Mouse (Mus musculus): Measurements from ENCODE around the gene Fev.

The Fev gene

GRCm38 (mm10) chr1:74885369-74886042 is at the start of gene Fev:
TSS of gene Fev (minus strand) at chr1:74885419.
- DNase-seq (ENCODE audit: low read depth, low spot score), result no peak

- DNase-seq (ENCODE audit: low read depth, low spot score), result no peak
Measured at GRCm38 (mm10) chr1:74927621-74928296, 42.5 kb upstream of the Fev start.

DNA sequence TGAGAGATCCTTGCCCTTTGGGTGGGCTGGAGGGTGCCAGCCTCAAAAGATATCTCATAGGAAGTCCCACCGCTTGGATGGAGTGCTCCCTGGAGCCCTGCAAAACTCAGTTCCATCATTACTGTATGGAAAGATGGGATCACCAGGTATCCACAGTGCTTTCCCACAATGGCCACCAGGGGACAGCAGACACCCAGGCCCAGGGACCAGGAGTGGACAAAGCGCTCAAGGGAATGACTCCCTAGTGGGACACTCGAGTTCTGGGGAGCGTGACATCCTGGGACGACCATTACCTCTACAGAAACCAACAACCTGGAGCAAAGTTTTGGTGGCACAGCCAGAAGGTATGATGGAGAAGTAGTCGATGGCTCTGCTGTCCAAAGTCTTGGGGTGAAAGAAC is 41.5 kb upstream of the Fev start:
- peak; percentile 10 for DNase-seq (ENCODE audit: low read depth, low spot score)

GRCm38 (mm10) chr1:74924464-74924863 is 39.2 kb upstream of the Fev start:
- no peak for DNase-seq (ENCODE audit: low read depth, low spot score)

- DNase-seq (ENCODE audit: low read depth, low spot score), result peak; percentile 22
Measured at GRCm38 (mm10) chr1:74915706-74916105, 30.5 kb upstream of the Fev start.

DNA sequence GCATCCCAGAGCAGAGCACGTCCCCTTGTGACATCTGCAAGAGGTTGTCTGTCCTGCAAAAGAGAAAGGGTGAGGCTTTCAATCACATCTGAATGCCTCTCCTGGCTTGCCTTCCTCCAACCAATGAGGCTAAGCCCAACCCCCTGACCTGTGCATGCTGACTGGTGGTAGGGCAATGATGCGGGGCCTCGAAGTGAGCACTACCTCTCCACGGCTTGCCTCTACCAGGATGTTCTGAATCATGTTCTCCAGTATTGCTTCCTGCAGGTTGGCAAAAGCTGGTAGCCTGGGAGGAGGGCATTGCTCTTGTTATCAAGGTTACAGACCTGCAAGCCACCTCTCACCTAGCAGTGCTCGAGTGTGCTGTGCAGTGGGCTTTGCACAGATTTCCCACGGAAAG is 17.0 kb upstream of the Fev start:
- DNase-seq (ENCODE audit: low read depth, low spot score), result no peak

DNA sequence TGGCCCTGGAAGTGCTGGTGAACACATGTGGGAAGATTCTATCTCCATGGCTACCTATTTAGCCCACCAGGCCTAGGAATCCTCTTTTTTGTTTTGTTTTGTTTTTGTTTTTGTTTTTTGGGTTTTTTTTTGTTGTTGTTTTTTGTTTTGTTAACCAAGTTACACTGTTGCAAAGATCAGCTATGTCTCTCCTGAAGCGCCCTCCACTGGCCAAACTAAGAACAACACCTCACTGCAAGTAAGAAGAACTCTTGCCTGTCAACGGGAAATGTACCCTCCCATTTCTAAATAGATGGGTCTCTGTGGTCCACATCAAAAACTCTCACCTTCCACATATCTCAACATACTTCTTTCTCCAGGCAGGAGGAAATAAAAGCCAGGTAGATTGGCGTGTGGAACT is 16.5 kb upstream of the Fev start:
- peak; percentile 68 for DNase-seq (ENCODE audit: low read depth, low spot score)

DNA sequence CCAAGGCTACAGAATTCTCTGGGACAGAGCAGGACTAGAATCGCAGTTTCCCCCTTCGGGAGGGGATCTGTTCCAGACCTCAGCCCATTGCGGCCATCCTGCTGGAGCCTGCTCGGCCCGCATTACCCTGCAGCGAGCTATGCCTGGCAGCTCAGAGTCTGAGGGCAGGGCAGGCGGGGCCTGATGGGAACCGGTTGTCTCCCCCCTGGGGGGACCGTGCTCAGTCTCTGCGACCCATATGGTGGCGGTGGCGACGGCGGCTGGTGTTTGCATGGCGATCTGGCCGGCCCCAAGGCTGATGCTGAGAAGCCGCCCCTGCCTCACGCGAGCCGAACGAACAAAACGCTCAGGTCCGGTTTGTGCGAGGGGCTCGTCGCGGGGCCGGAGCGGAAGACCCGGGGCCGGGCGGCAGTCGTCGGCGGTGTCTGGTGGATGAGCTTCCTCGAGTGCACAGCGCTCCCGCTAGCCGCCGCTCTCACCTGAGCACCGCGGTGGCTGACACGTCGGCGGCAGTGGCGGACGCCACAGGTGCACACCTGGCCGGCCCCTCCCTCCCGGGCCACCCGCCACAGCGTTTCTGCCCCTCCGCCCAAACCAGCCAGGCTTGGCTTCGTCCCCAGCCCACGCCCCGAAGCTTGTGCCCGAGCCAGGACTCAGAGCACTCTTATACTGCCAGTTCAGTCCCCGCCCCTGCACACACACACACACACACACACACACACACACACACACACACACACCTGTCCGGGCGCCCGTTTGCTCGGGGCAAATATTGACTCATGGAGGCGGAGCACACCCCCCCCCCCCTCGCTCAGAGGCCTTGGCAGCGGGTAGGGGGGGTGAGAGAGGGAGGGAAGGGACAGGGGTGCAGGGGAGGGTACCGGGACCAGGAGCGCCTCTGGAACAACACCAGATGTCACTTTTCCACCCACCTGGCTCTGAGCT is 15.4 kb upstream of the Fev start:
- DNase-seq (ENCODE audit: low read depth, low spot score), result no peak

GRCm38 (mm10) chr1:74898656-74899431 is 13.6 kb upstream of the Fev start:
- no peak for DNase-seq (ENCODE audit: low read depth, low spot score)

DNA sequence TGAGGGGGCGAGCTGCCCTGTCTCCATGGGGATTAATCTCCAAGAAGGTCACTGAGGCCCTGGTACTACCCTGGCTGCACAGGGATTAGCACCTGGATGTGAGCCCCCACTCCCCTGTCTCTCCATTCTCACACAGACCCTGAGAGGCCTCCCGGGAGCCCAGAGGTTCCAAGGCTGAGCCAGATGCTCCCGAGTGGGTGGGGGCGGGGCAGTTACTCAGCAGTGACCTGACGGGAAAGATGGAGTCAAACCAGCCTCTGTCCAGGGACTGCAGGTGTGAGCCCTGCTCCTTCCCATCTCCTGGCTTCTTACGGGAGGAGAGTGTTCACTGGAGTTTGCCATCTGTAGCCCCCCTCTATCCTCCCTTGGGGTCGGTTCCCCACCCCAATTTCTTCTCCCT is 12.8 kb upstream of the Fev start:
- DNase-seq (ENCODE audit: low read depth, low spot score), result no peak

- peak; percentile 64 for DNase-seq (ENCODE audit: low read depth, low spot score)
Measured at GRCm38 (mm10) chr1:74894966-74895365, 9.7 kb upstream of the Fev start.

DNA sequence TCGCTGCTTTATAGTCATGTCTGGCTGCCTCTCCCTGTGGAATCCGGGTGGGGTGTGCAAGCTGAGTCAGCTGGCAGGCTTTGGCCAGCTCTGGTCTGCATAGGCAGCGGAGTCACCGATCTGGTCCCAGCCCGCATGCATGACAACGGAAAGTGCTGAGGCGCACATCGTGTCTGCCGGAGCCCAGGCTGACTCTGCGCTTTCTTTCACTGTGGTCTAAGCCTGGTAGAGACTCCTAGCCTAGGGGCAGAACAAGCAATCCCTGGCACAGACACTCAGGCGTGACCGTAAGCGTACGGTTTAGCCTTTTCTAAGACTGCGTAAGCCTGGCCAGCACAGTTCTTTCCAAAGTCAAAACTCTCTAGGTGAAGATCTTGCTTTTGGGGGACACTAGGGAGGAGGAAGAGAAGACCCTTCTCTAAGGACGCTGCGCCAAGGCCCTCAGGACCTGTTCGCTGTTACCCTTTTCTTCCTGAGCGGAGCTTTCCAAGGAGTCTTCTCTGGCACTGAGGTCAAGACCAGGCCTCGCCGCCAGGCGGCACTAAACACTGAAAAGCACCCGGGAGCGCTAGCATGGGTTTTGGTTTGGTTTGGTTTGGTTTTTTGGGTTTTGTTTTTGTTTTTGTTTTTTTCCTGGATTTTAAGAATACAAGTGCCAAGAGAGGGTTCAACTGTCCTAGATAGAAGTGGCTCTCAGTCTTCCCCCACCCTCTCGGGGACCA is 8.1 kb upstream of the Fev start, which contains the start of gene Cryba2:
Cryba2 (minus strand) TSS at position 10 of the 722 bp plus-strand sequence.
- DNase-seq (ENCODE audit: low read depth, low spot score), result peak; percentile 33

- no peak for DNase-seq (ENCODE audit: low read depth, low spot score)
Measured at GRCm38 (mm10) chr1:74892351-74893133, 7.3 kb upstream of the Fev start.

DNA sequence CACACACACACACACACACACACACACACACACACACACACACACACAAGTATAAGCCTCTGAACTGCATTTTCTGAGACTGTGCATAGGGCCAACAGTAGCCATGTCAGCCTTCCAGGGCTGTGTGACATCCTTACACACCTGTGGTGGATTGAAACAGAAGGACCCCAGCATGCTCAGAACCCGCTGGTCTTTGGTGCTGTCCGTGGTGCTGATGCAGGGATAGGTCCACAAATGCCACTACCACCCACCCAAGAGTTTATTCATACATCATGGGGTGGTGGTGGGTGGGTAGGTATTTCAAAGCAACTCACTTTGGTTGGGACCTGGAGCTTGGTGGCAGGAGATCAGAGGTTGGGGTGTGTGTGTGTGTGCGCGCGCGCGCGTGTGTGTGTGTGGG is 6.3 kb upstream of the Fev start:
- DNase-seq (ENCODE audit: low read depth, low spot score), result peak; percentile 45

DNA sequence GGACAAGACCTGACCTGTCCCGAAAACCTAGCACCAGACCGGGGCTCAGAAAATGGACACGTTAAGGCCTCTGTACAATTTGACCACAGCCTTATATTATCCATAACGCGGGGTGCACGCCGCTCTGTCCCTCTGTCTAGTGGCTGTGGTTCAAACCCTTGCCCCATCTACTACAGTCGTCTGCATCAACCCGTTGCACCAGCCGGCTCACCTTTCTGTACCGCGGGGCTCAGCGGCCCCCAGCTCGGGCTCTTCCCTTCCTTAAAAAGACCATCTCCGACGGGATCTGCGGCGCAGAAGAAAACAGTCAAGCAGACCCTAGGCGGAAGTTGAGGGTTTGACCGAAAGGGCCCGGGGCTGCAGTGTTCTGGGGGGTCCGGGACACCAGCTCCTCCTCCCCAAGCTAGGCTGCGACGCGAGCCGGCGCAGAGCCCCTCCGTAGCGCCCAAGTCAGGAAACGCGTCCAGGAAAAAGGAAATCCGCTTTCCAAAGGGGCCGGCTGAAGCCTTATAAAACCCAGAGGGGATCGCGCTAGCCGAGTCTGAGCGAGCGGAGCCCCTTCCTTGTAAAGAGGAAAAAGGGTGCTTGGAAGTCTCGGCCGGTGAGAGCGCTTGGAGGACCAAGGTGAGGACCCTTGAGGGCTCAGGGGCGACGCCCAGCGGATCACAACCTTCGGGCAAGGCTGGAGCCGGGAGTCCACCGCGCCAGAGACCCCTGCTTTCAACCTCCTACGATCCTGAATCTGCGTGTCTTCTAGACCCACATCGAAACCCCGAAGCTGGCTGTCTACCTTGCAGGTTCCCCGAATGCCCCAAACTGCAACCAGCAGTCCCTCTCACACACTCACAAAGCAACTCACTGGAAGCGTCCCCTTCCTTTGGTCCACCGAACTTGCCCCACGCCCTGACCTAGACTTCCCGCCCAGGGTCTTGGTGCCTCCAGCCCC is 750 bp downstream of the Fev start:
- DNase-seq (ENCODE audit: low read depth, low spot score), result no peak

GRCm38 (mm10) chr1:74883441-74883840 is 1.8 kb downstream of the Fev start:
- no peak for DNase-seq (ENCODE audit: low read depth, low spot score)

- DNase-seq (ENCODE audit: low read depth, low spot score), result no peak
Measured at GRCm38 (mm10) chr1:74882828-74883227, 2.4 kb downstream of the Fev start.

- no peak for DNase-seq (ENCODE audit: low read depth, low spot score)
Measured at GRCm38 (mm10) chr1:74882055-74882734, 3.0 kb downstream of the Fev start.

Measured in A20 (cell line).